Mouse (Mus musculus) CH12.LX (cell line): ENCODE data around the gene Srgap3. TPM values are rescaled to one million over a fixed set of nuclear protein-coding genes. Genes with fewer than 3 reads are reported as not detected.

Source experiments
- DNase-seq: peaks from one replicate; pipeline ENCODE4 v3.0.0-alpha.2; 2013; ENCODE audit errors: extremely low read depth
- H3K27ac ChIP-seq: 2 replicates; pipeline ENCODE4 v1.5.1; 2012; ENCODE audit warnings: low read depth, mild to moderate bottlenecking, control low read depth, moderate library complexity; ENCODE audit not compliant: insufficient read depth
- H3K27me3 ChIP-seq: replicated peaks from 2 replicates; pipeline ENCODE3; 2012; ENCODE audit warnings: inconsistent platforms
- H3K36me3 ChIP-seq, 2 experiments: replicated peaks in 1 of 2; 2 replicates each; pipeline versions ENCODE3 to v1.6.1; 2012; ENCODE audit warnings: inconsistent platforms in 1 of 2, low read length in 1 of 2, mild to moderate bottlenecking in 1 of 2, mixed read lengths in 1 of 2, moderate library complexity in 1 of 2; ENCODE audit not compliant: control insufficient read depth in 1 of 2, insufficient read depth in 1 of 2
- H3K4me1 ChIP-seq, 2 experiments: 2 replicates each; pipeline ENCODE4 v1.6.1; 2012; ENCODE audit warnings: inconsistent platforms in 1 of 2, moderate library complexity in 1 of 2; ENCODE audit not compliant: insufficient read depth in 2 of 2, control insufficient read depth in 1 of 2
- H3K4me2 ChIP-seq: 2 replicates; pipeline ENCODE4 v1.6.1; 2012; ENCODE audit warnings: low read depth, mild to moderate bottlenecking, control low read depth; ENCODE audit not compliant: poor library complexity, insufficient read depth, severe bottlenecking
- H3K4me3 ChIP-seq, 3 experiments: fragments of 150-350 bp in 1 of 3; sonication (generic) in 1 of 3; replicated peaks in 1 of 3; 2 replicates each; pipeline versions ENCODE3 to v1.5.1; 2011 to 2012; ENCODE audit warnings: low read depth in 2 of 3, low read length in 2 of 3, mild to moderate bottlenecking in 2 of 3, moderate library complexity in 2 of 3, control low read depth in 1 of 3, improper control_type of control experiment in 1 of 3, inconsistent platforms in 1 of 3, mixed read lengths in 1 of 3; ENCODE audit not compliant: poor library complexity in 1 of 3
- H3K79me2 ChIP-seq: replicated peaks from 2 replicates; pipeline ENCODE4 v1.6.1; 2012; ENCODE audit warnings: mild to moderate bottlenecking, moderate library complexity; ENCODE audit not compliant: control insufficient read depth, poor library complexity, insufficient read depth, severe bottlenecking; ENCODE audit errors: extremely low read depth
- H3K9ac ChIP-seq: 2 replicates; pipeline ENCODE4 v1.6.1; 2012; ENCODE audit warnings: low read depth, mild to moderate bottlenecking, control low read depth, moderate library complexity; ENCODE audit not compliant: insufficient read depth
- H3K9me3 ChIP-seq: replicated peaks from 2 replicates; pipeline ENCODE3; 2012; ENCODE audit warnings: low read length, inconsistent platforms, mixed read lengths
- BHLHE40 ChIP-seq: IDR thresholded peaks from 2 replicates; pipeline ENCODE4 v1.6.1; 2011; ENCODE audit warnings: mild to moderate bottlenecking, low read depth, low read length, improper control_type of control experiment
- CHD1 ChIP-seq: IDR thresholded peaks from 2 replicates; pipeline ENCODE4 v1.6.1; 2012; ENCODE audit warnings: low read depth, low read length, improper control_type of control experiment, inconsistent platforms
- CHD2 ChIP-seq: IDR thresholded peaks from 2 replicates; pipeline ENCODE4 v1.6.1; 2011; ENCODE audit warnings: low read length, improper control_type of control experiment
- CTCF ChIP-seq, 2 experiments: IDR thresholded peaks in 1 of 2; conservative IDR thresholded peaks in 1 of 2; 2 replicates each; pipeline ENCODE4 v1.5.1; 2011 to 2012; ENCODE audit warnings: low read depth in 2 of 2, low read length in 2 of 2, improper control_type of control experiment in 1 of 2, inconsistent platforms in 1 of 2, mild to moderate bottlenecking in 1 of 2, moderate library complexity in 1 of 2
- E2F4 ChIP-seq: IDR thresholded peaks from 2 replicates; pipeline ENCODE4 v1.6.1; 2011; ENCODE audit warnings: low read depth, low read length, improper control_type of control experiment; ENCODE audit not compliant: insufficient replicate concordance
- ETS1 ChIP-seq: conservative IDR thresholded peaks from 2 replicates; pipeline ENCODE4 v1.6.1; 2012; ENCODE audit warnings: low read depth, mild to moderate bottlenecking, inconsistent platforms, low read length, improper control_type of control experiment, moderate library complexity
- GABPA ChIP-seq: IDR thresholded peaks from 2 replicates; pipeline ENCODE4 v1.6.1; 2012; ENCODE audit warnings: low read depth, low read length, improper control_type of control experiment, inconsistent platforms; ENCODE audit not compliant: insufficient replicate concordance
- HCFC1 ChIP-seq: IDR thresholded peaks from 2 replicates; pipeline ENCODE4 v1.6.1; 2012; ENCODE audit warnings: low read depth, mild to moderate bottlenecking, inconsistent platforms, low read length, improper control_type of control experiment
- JUN ChIP-seq: IDR thresholded peaks from 2 replicates; pipeline ENCODE4 v1.6.1; 2011; ENCODE audit warnings: low read depth, mild to moderate bottlenecking, low read length, improper control_type of control experiment, moderate library complexity; ENCODE audit not compliant: insufficient read depth
- JUND ChIP-seq: conservative IDR thresholded peaks from 2 replicates; pipeline ENCODE4 v1.6.1; 2011; ENCODE audit warnings: low read depth, low read length, improper control_type of control experiment
- KAT2A ChIP-seq: IDR thresholded peaks from 2 replicates; pipeline ENCODE4 v1.6.1; 2012; ENCODE audit warnings: low read length, improper control_type of control experiment, inconsistent platforms; ENCODE audit not compliant: insufficient replicate concordance
- MAX ChIP-seq: IDR thresholded peaks from 2 replicates; pipeline ENCODE4 v1.6.1; 2011; ENCODE audit warnings: low read length, improper control_type of control experiment
- MAZ ChIP-seq: IDR thresholded peaks from 2 replicates; pipeline ENCODE4 v1.6.1; 2012; ENCODE audit warnings: low read depth, mild to moderate bottlenecking, inconsistent platforms, low read length, improper control_type of control experiment, moderate library complexity
- MXI1 ChIP-seq: IDR thresholded peaks from 2 replicates; pipeline ENCODE4 v1.6.1; 2011; ENCODE audit warnings: mild to moderate bottlenecking, low read depth, low read length, improper control_type of control experiment
- MYC ChIP-seq: IDR thresholded peaks from 2 replicates; pipeline ENCODE4 v1.6.1; 2011; ENCODE audit warnings: low read depth, mild to moderate bottlenecking, improper control_type of control experiment, low read length
- NRF1 ChIP-seq: IDR thresholded peaks from 2 replicates; pipeline ENCODE4 v1.6.1; 2014; ENCODE audit warnings: low read depth, mild to moderate bottlenecking, inconsistent platforms, low read length, improper control_type of control experiment, moderate library complexity
- POLR2A ChIP-seq: IDR thresholded peaks from 2 replicates; pipeline ENCODE4 v1.6.1; 2011; ENCODE audit warnings: low read depth, mild to moderate bottlenecking, improper control_type of control experiment, low read length
- POLR2AphosphoS2 ChIP-seq: IDR thresholded peaks from 2 replicates; pipeline ENCODE4 v1.6.1; 2011; ENCODE audit warnings: low read depth, low read length, improper control_type of control experiment
- RAD21 ChIP-seq: IDR thresholded peaks from 2 replicates; pipeline ENCODE4 v1.6.1; 2011; ENCODE audit warnings: low read depth, mild to moderate bottlenecking, low read length, improper control_type of control experiment, moderate library complexity
- RCOR1 ChIP-seq: conservative IDR thresholded peaks from 2 replicates; pipeline ENCODE4 v1.6.1; 2012; ENCODE audit warnings: low read depth, mild to moderate bottlenecking, inconsistent platforms, low read length, improper control_type of control experiment
- SMC3 ChIP-seq: IDR thresholded peaks from 2 replicates; pipeline ENCODE4 v1.6.1; 2011; ENCODE audit warnings: low read depth, low read length, improper control_type of control experiment
- TBP ChIP-seq: conservative IDR thresholded peaks from 2 replicates; pipeline ENCODE4 v1.6.1; 2011; ENCODE audit warnings: low read depth, low read length, improper control_type of control experiment
- UBTF ChIP-seq: IDR thresholded peaks from 2 replicates; pipeline ENCODE4 v1.6.1; 2012; ENCODE audit warnings: low read depth, mild to moderate bottlenecking, inconsistent platforms, low read length, improper control_type of control experiment, moderate library complexity
- USF1 ChIP-seq: IDR thresholded peaks from 2 replicates; pipeline ENCODE4 v1.6.1; 2014; ENCODE audit warnings: low read depth, mild to moderate bottlenecking, inconsistent platforms, low read length, improper control_type of control experiment
- ZC3H11A ChIP-seq: IDR thresholded peaks from 2 replicates; pipeline ENCODE4 v1.6.1; 2012; ENCODE audit warnings: low read depth, mild to moderate bottlenecking, inconsistent platforms, low read length, improper control_type of control experiment
- ZKSCAN1 ChIP-seq: IDR thresholded peaks from 2 replicates; pipeline ENCODE4 v1.6.1; 2012; ENCODE audit warnings: low read depth, inconsistent platforms, low read length, improper control_type of control experiment, borderline replicate concordance
- ZMIZ1 ChIP-seq: IDR thresholded peaks from 2 replicates; pipeline ENCODE4 v1.6.1; 2012; ENCODE audit warnings: low read depth, mild to moderate bottlenecking, inconsistent platforms, low read length, improper control_type of control experiment
- dilution Hi-C: fragments of 300-500 bp; cut with MboI; formaldehyde crosslinking; loops from 2 replicates; pipeline ENCODE4 v1.14.3; 2020; ENCODE audit warnings: low sequenced_read_pairs; ENCODE audit not compliant: extremely low pct_unique_long_range_greater_than_20kb, extremely low pct_ligation_motif_present
- in situ Hi-C: fragments of 300-500 bp; cut with MboI; formaldehyde crosslinking; loops from 3 replicates; pipeline ENCODE4 v1.14.3; 2019; ENCODE audit warnings: low sequenced_read_pairs, low pct_ligation_motif_present, low pct_unique_long_range_greater_than_20kb, mixed read lengths
- polyA plus RNA-seq: library from polyadenylated mRNA; unstranded; fragments of >175 nt; gene quantifications from 2 replicates; pipeline ENCODE4 v1.2.1, GENCODE M21; 2012; ENCODE audit warnings: low read depth; ENCODE audit not compliant: insufficient read length
- total RNA-seq, 2 experiments: library from RNA; depleted of rRNA; stranded (reverse); fragments of 300-350 nt in 1 of 2; fragments of >200 nt in 1 of 2; gene quantifications; 2 replicates each; pipeline ENCODE4 v1.2.3; 2012 to 2014

Srgap3 gene
- total and polyA plus RNA-seq, 3 experiments = 1.5 to 4.5 (median 2.1) TPM

DNA sequence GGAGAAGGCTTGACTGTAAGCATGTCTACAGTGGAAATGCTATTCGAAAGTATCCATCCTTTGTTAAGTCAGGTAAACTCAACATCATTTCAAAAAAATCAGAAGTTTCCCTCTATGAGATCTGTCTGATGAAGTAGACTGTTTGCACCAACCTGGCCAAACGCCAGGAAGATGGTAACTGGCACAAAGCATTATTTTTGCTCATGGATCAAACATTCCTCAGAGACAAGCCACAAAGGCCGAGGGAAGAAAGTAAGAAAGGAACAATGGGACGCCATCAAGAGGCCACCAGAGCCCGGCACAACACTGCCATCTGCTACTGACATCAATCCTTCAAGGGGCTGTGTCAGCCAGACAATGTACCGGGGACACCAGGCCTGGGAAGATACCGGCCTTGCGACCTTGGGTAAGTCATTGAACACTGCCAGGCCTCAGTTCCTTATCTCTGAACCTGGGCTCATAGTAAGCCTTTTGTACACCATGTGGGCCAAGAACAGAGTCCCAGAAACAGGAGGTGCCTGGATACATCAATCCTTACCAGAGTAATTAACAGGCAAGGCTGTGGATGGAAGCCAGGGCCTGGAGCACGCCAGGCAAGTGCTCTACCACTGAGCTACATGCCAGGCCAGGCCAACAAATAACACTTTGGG lies 3.3 kb downstream of the Srgap3 start:
- Histone ChIP-seq H3K4me2 (no peak overlapping the region), H3K9ac (no peak overlapping the region), H3K27ac (no peak overlapping the region), H3K36me3 (peaks cover 0 to 19% of the 10 kb centered on the region in 2 experiments), H3K4me3 (no peak overlapping the region), H3K4me1 (peaks cover 8 to 31% of the 10 kb centered on the region in 2 experiments; a peak in 3 of 4 replicates), H3K27me3 (no peaks in the 10 kb centered on the region), H3K79me2 (no peaks in the 10 kb centered on the region; the same call in 1 of the 2 replicates), H3K9me3 (no peaks in the 10 kb centered on the region)
- dilution Hi-C loops = no loop called here
- TF ChIP-seq E2F4 (no peak), UBTF (no peak), JUND (no peak), CHD2 (no peak), MAX (no peak), TBP (no peak), ETS1 (no peak), BHLHE40 (no peak), CTCF (conservative IDR thresholded peaks at IDR 0.05 in 1 of 2, IDR thresholded peaks at IDR 0.05 in 1 of 2; ENCODE audit: low read depth in 2 of 2, low read length in 2 of 2) (no peak), RAD21 (no peak), CHD1 (no peak), POLR2A (no peak), MAZ (no peak), POLR2AphosphoS2 (no peak), ZC3H11A (no peak)
- no peak for DNase-seq
- in situ Hi-C loops = loop anchor here (5.0 kb wide), 1 partner anchor 66 kb away; no protein-coding TSS in a partner anchor

DNA sequence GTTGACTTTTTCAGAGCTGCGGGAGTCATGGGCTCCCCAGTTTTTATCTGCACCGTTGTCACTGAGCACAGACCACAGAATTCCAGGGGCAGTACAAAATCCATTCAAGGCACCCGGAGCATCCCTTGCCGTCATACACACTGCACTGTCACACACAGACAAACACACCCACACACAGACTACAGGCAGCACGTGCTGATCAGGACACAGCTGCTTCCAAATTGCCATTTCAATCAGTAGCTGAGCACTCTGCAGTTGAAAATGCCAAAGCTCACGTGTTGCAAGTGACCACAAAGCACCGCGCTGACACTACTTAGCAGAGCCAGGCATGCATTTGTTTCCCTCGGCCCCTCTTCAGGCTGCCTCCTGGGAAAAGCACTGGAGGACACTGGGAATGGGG lies 7.8 kb downstream of the Srgap3 start:
- in situ Hi-C loops = no loop called here
- H3K4me3 ChIP-seq = no peak overlapping the region
- no peak for TF ChIP-seq ZMIZ1
- no peak for TF ChIP-seq POLR2A
- no peak for TF ChIP-seq RCOR1
- TF ChIP-seq HCFC1 = no peak
- no peak for TF ChIP-seq JUND
- no peak for TF ChIP-seq ZKSCAN1
- no peak for TF ChIP-seq USF1
- no peak for TF ChIP-seq ETS1
- no peak for TF ChIP-seq MYC
- TF ChIP-seq SMC3 = no peak
- no peak for TF ChIP-seq JUN
- TF ChIP-seq GABPA = no peak
- no peak for TF ChIP-seq KAT2A
- TF ChIP-seq MAX = no peak
- no peak for TF ChIP-seq MXI1
- no peak for TF ChIP-seq CHD1
- TF ChIP-seq RAD21 = no peak
- TF ChIP-seq NRF1 = no peak

More for the DNA sequence above, 7.8 kb downstream of the Srgap3 start:
- Histone ChIP-seq H3K27me3 (no peaks in the 10 kb centered on the region), H3K79me2 (no peaks in the 10 kb centered on the region; the same call in 1 of the 2 replicates), H3K4me1 (no peaks in the 10 kb centered on the region), H3K9me3 (peaks cover 3% of the 10 kb centered on the region), H3K9ac (no peak overlapping the region), H3K27ac (no peak overlapping the region), H3K4me2 (no peak overlapping the region), H3K36me3 (peaks cover 0 to 20% of the 10 kb centered on the region in 2 experiments)
- dilution Hi-C loops = no loop called here
- DNase-seq = no peak
